Mouse (Mus musculus) lung, postnatal 36 days (tissue): Measurements from ENCODE around the gene Slc38a9.

Experiments
- DNase-seq: peaks from one replicate; pipeline ENCODE4 v3.0.0; 2022; ENCODE audit warnings: mixed read lengths

The Slc38a9 gene

DNA sequence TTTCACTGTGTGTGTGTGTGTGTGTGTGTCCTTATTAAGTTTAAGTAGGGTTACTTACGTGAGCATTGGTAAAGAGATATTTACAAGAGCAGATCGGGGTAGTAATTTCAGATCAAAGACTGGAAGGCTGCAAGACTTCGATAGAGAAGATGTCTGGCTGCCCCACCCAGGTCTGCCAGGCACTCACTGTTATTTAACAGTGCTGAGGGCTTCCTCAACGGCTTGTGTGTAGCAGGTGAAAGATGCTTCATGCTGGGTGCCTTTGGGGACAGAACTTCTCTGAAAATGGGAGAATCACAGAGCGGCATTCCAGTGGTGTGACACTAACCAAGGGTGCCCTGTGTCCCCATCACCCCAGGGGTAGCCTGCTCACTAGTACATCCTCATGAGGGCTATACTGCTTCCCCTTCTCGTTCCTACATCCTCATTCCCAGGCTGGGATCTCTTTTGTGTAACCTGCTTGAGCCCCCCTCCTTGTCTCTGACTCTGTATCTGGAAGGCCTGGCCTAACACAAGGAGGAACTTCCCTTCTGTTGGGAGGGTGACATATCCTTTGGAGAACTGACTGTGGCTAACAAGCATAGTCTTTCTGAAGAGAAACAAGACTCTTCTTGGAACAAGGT is 87.4 kb downstream of the Slc38a9 start:
- DNase-seq = no peak

DNA sequence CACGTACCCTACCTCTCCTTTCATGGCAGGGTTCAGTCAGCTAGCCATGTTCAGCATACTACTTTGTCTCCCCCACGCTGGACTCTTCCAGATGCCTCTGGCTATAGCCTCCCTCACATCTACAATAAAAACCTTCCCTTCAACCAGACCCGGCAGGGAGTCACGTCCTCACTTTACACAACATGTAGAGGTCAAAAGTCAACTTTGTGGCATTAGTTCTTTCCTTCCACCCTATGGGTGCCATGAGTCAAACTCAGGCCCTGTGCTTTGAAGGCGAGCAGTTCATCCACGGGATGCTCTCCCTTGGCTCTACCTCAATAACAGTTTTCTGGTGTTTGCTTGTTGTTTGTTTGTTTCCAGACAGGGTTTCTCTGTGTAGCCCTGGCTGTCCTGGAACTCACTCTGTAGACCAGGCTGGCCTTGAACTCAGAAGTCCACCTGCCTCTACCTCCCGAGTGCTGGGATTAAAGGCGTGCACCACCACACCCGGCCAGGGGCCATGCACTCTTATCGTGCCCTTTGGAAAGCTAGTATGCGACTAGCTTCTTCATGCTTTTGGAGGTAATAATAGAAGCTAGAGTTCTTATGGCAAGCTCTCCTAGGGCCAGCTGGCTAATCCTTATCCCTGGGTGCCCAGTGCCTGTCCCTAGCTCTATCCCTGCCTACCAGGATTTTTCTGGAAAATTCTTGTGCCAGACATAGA is 88.4 kb downstream of the Slc38a9 start:
- DNase-seq = no peak

DNA sequence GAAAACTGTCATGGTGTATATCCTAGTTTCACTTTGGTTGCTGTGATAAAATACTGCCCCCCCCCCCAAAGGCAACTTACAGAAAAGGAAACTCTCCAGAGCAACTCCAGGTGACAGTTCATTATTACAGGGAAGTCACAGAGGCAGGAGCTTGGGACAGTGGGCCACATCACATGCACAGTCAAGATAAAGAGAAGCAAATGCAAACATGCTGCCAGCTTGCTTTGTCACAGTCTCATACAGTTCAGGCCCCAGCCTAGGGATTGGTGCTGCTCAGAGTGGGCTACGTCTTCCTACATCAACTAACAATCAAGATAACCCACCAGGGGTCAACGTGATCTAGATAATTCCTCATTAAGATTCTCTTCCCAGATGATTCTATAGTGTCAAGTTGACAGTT is 89.3 kb downstream of the Slc38a9 start:
- DNase-seq = no peak

DNA sequence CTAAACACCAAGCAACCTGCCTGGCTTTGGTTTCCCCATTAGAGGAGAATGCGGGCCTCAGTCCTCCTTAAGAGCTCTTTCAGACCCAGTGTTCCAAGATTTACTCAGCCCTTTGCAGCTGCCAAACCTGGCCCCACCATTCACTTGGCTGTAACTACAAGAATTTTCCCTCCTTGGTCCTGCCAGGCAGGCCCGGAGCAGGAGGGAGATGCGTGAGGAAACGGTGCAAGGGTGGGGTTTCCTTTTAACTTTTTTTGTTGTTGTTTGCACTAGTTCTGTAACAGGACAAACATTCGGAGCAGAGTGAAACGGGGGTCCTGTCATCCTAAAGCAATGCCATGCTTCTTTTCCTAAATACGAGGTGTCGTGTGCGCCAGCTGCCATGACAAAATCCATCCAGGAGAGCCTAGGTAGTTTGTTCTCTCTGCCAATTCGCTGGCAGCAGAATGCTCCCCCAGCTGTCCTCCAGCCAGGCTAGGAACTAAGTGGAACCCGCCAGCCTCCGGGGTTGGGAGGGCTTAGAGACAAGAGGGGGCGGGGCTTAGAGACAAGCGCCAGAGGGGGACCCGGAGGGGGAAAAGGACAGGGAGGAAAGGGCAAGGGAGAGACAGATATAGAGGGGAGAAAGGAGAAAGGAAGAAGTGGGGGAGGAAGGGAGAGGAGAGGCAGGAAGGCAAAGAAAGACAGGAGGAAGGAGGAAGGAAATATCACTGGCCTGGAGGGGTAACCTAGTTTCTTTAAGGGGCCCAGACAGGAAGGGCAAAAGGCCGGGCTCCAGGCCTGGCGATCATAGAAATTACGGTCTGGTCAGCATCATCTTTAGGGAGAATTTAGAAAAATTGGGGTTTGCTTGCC is 91.1 kb downstream of the Slc38a9 start:
- DNase-seq = peak; percentile 77

DNA sequence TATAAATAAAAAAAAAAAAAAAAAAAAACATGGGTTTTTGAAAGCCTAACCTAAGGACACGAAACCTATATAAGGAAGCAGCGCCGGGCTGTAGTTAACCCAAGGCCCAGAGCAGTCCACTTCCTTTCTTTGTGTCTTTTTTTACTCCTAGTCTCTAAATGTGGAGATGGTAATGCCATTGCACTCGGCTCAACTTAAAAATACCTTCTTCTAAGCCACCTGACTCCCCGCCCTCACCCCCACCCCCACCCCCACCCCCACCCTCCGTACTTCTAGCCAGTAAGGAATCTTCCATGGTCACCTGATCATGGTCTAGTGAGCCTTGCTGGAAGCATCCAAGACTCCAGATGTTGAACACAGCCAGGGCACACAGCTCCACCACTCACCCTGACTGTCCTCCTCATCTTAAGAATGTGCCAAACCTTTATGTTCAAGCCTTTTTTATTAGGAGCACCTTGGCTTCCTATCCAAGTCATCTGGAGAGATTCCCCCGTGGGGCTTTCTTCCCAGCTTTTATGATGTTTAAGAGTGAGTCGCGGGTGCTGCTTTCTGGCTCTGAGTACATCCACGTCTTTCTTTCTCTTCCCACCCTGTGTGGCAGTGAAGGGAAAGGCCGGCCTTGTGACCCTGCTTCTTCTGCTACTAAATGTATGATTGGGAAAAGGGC is 91.9 kb downstream of the Slc38a9 start:
- DNase-seq = no peak

DNA sequence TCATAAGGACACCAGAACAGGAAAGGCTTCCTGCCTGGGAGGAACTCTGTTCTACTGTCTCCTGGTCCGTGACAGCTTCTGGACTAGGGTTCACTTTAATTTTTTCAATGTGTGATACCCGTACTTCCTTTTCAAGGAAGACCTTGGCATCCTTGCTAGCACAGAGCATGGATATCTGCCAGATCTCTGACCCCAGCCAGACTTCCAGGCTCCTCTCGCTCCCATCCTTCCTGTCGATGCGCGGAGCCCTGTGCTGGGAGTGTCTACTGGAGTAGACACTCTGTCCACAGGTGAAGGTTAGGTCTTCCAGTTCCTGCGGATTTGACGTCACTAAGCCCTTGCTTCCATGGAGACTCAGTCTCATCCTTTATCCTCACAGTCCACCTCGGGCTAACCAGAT is 93.0 kb downstream of the Slc38a9 start:
- DNase-seq = peak; percentile 81

DNA sequence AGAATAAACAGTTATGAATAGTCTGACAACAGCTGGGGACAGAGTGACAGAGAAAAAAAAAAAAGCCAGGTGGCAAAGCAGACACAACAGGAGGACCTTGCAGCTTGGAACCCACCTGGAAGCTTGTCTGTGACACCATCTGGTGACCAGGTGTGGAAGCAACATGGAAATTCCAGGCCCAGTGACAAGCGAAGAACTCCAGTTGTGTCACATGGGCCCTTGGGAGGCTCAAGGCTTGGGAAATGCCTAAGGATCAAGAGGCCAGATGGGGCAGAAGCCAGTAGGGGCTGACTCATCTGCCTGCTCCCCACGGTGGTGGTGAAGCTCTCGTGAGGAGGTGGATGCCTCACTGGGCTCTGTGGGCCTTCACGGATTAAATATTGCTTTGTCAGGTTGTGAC is 94.3 kb downstream of the Slc38a9 start:
- no peak for DNase-seq

DNA sequence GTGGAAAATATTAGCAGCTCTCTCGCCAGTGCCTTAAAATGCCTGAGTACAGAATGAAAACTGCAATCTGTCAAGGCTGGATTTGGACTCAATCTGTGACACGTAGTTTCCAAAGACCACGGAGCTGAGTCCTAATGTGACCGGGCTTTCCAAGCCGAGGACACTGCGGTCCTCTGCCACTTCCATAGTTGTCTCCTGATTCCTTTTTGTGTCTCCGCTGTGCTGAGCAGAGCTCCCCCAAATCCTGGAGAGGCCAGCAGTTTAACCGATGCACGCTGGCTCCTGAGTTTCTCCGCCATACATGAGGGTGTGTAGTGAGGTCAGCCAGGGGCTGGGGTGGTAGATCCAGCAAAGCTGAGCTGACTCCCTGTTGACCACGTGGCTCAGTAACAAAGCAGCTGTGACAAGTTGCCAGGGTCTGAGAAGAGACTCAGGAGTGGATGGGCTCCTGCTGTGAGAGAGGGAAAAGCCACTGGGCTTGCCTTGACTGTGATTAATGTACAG is 95.0 kb downstream of the Slc38a9 start:
- DNase-seq = peak; percentile 59

DNA sequence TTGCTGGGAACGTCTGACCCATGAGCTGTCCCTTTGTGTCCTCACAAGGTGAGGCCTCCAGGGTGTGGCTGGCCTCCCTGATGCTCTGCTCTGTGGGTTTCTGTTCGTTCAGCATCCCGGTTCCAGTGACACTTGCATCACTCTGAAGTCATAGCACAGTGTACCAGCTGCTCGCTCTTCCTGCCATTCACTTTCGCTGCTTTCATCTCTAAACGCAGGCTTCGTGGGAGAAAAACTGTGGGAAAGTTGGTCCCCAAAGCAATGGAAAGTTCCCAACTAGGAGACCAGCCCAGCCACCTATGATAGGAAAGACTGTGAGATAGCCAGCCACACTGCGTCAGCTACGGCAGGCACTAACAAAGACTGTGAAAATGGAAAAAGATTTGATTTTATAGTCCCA is 96.8 kb downstream of the Slc38a9 start:
- no peak for DNase-seq

DNA sequence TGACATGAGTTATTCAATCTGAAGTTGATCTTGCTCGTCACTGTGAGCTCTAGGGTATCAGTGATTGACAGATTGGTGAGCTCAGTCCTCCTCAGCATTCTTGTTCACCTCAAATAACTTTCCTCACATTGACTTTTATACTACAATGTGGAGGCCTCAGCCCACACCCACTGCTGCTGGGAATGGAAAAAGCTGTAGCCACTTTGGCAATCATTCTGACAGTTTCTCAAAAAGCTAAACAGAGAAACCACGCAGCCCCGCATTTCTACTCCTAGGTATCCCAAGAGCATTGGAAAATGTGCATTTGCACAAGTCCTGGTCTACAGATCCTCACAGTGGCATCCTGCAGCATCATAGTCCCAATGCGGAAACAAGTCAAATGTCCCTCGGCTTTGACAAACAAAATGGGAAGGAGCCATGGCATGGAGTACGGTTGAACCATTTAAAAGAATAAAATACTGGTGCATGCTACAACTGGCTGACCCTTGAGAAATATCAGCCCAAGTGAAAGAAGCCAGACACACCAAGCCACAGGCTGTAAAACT is 98.1 kb downstream of the Slc38a9 start:
- DNase-seq = no peak

DNA sequence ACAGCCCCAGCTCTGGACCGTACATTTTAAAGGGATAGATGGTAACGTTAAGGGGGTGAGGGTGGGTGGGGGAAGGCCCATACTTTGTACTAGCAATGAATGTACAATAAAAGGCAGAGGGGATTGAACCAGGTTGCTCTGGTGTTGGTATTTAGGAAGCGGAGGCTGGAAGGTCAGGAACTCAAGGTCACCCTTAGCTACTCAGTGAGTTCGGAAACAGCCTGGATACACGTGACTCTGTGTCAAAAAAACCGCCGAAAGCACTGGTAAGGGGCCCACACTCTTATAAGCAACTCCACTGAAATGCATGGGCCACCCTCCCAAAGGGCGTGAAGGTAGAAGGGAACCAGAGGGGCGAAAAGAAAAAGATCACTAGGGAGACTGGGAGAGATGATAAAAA is 98.8 kb downstream of the Slc38a9 start:
- DNase-seq = no peak

DNA sequence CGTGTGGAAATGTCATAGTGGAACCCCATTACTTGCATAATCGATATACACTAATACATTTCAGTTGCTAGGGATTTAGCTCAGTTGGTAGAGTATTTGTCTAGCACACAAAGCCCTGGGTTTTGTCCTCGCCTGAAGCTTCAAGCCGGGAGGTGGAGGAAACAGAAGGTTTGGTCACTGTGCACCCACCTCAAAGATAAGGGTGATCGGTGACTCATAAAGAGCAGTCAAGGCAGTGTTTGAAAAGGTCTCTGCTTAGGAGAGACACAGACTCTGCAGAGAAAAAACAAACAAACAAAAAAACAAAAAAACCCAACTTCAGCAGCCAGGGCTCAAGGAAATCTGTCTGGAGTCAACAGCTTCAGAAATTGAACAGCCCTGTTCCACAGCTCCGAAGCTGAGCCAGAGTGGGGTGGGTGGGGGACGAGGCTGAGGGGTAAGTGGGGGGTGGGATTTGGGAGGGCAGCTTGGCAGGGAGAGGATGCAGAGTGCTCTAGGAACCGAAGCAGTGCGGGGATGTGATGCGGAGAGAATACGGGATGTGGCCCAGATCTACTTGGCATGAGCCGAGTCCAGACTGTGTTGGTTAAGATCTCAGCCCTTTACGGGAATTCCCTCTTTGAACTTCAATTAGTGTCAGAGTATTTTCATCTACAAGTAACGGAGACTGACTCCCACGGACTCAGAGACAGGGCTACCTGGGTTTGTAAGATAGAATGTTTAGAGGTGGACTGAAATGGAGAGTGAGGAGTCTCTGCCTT is 99.4 kb downstream of the Slc38a9 start:
- DNase-seq = no peak

DNA sequence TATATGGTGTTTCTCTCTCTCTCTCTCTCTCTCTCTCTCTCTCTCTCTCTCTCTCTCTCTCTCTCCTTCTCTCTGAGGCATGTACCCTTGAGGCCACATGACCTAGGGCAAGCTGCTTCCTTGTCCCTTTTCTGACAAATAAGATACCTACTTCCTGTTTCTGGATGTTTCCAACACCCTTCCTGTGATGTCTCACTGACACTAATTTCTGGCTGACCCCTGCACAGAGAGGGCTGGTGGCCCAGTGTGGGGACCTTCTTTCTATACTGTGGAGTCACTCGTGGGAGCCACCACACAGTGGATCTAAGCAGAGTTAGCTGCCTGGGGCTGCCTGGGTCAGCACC is 100.0 kb downstream of the Slc38a9 start:
- DNase-seq = no peak

DNA sequence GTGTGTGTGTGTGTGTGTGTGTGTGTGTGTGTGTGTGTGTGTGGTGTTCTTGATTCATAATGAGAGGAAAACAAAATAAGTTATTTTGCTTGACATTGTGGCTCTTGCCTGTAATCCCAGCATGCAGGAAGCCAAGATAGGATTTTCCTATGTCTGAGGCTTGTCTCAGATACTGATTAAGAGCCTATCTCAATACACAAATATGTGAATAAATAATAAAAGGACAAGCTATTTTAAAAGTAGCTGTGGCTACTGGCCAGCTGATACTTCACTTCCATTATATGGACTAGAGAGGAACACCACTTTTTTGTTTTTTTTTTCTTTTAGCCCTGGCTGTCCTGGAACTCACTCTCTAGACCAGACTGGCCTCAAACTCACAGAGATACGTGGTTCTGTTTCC is 101.2 kb downstream of the Slc38a9 start:
- no peak for DNase-seq

DNA sequence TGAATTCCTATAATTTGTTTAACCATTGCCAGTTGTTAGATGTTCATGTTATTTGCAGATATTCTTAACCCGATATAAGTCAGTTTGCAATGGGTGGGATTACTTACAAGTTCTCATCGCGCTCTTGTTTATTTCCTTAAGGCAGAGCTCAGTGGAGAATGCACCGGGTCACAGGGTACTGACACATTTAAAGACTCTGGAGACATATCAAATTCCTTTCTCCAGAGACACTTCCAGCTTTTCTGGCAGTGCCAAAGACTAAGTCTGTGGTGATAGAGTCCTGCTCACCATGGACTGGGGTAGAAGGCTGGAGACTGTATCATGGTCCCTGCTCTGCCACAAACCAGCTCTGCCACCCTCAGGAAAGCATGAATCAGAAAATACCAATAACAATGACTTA is 102.0 kb downstream of the Slc38a9 start:
- DNase-seq = no peak

DNA sequence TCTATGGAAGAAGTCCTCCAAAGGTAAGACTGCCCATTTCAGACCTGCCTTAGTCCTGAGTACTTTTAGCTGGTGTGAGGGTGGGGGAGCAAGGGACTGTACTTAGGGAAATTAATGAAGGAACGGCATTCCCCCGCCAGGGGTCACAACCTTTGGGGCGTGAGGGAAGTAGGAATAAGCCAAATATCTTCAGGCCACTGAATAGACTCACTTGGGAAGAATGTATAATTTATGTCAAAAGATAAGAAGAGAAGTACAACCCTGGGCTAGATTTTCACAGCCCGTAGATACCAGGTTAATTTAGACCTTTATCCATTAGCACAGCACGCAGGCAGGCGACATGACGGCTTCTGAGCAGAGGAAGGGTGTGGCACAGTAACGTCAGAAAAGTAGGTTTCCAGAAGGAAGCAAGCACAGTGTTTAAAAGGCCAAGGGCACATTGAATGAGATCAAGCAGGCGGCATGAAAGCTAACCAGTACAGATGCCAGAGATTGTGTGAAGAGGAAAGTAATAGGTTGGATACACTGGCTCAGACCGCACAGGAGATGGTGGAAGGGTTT is 103.1 kb downstream of the Slc38a9 start:
- DNase-seq = peak; percentile 61

DNA sequence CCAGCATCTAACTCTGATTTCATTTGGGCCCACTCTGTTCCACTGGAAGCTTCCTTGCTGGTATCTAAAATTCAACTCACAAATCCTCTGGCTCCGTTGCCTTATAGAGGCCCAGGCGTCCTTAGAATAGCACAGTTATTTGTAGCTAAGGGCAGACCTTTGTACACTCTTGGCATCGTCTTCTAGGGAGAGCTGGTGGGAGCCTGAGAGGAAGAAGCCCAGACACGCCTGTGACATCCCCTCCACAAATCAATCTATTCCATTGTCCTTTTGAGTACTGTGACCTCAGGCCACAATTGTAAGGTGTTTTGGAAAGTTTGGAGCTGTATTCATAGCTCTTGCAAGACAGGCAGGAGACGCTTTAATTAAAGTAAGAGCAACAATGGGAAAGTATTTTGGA is 104.0 kb downstream of the Slc38a9 start:
- DNase-seq = peak; percentile 72

DNA sequence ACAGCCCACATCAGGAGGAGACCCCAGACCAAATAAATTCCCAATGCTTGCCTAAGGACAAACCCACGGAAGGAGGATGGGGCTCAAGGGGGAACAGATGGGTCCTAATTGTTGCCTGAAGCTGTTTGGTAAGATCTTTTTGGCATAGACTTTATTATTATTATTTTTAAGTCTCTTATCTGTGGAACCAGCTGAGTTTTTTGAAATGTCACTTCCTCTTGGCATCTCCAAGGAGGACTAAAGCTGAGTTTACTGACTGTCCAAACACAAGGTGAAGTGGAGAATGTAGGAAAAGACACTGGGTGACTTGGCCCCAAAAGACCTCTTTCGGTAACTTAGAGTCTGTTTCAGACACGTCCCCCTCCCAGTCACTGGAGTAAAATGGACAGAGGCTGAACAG is 105.1 kb downstream of the Slc38a9 start:
- DNase-seq = no peak

DNA sequence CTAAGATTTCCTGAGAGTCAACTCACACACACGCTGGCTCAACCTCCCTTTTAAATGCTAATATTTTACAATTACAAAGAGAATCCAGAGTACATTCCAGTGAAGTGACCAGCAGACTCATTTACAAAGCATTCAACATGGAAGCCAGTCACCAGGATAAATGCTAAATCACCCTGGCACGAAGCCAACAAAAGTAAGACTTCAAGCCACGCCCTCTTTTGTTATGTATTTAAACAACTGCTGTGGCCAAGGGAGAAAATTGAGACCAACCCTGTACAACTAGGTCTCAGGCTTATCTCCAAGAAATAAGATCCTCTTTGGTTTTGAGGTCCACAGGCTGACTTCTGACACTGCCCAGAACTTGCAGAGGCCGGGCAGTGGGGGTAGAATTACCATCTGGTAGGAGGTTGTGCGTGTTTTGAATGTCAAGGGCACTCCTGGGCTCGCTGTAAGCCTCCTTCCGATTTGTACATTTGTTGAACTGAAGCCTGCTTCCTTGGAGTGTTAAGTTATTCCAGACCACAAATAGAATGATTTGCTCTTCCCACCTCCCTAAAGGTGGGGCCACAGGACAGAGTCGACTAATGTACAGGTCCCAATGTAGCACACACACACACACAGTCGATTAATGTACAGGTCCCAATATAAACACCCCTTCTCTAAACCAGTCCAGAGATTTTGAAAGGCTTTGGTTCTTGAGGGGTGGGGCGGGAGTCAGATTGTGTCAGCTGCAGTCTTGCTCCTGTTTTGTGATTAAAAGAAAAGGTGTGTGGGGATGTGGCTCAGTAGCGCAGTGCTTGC is 110.2 kb downstream of the Slc38a9 start:
- peak; percentile 79 for DNase-seq

DNA sequence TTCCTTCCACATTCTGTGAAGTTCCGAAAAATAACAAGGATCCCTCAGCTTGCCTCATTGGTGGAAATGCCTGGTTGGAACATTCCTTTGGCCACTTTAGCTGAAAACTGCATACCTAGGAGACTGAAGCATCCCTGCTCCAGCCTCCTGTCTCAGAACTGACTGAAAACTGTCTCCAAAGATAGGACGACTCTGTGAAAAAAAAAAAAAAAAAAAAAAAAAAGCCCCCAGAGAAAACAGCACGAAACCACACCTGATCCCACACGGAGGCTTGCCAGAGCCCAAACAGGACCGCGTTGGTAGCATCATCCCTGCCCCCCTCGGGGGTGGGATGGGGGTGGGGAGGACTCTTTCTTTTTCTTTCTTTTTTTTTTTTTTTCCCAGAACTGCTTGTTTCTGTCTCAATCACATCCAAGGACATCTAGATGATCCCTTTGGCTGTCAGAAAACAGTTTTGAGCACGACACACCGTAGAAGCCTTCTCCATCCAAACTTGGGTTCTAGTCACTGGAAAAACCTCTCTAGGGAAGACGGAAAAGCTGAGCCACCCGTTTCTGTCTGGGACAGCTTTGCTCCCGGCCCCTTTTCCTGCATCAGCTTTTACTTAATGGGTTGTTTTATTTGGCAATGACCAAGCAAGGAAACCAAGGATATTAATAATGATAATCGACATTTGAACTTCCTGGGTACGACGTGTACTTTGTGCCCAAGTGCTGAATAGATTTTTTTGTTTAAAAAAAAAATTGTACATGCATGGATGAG is 111.1 kb downstream of the Slc38a9 start:
- peak; percentile 73 for DNase-seq
